Mouse (Mus musculus) myocyte (in vitro differentiated cells): ENCODE data around the gene Akt2.

Experiments
- E2F4 ChIP-seq: IDR thresholded peaks from one replicate; pipeline ENCODE4 v1.6.1; 2011; ENCODE audit warnings: mild to moderate bottlenecking, control low read depth, moderate library complexity; ENCODE audit not compliant: insufficient read depth
- MAX ChIP-seq: IDR thresholded peaks from one replicate; pipeline ENCODE4 v1.6.1; 2011; ENCODE audit warnings: low read depth, mild to moderate bottlenecking, control low read depth
- MYOD1 ChIP-seq, 3 experiments: IDR thresholded peaks; one replicate each; pipeline ENCODE4 v1.6.1; 2011; ENCODE audit warnings: control low read depth in 2 of 3, low read depth in 2 of 3, mild to moderate bottlenecking in 2 of 3, moderate library complexity in 1 of 3; ENCODE audit not compliant: insufficient read length in 2 of 3, control insufficient read depth in 1 of 3
- MYOG ChIP-seq, 3 experiments: IDR thresholded peaks; one replicate each; pipeline ENCODE4 v1.6.1; 2011; ENCODE audit warnings: control low read depth in 2 of 3, low read depth in 2 of 3, mild to moderate bottlenecking in 2 of 3; ENCODE audit not compliant: insufficient read length in 2 of 3, control insufficient read depth in 1 of 3, insufficient read depth in 1 of 3
- POLR2A ChIP-seq: IDR thresholded peaks from one replicate; pipeline ENCODE4 v1.6.1; 2011; ENCODE audit warnings: low read depth, mild to moderate bottlenecking, control low read depth, moderate library complexity; ENCODE audit not compliant: insufficient read length
- POLR2AphosphoS2 ChIP-seq: IDR thresholded peaks from one replicate; pipeline ENCODE4 v1.6.1; 2011; ENCODE audit warnings: low read depth, control low read depth; ENCODE audit not compliant: insufficient read length
- TCF12 ChIP-seq: IDR thresholded peaks from one replicate; pipeline ENCODE4 v1.6.1; 2011; ENCODE audit warnings: mild to moderate bottlenecking, control low read depth; ENCODE audit not compliant: poor library complexity, insufficient read depth, severe bottlenecking
- USF1 ChIP-seq: IDR thresholded peaks from one replicate; pipeline ENCODE4 v1.6.1; 2011; ENCODE audit warnings: low read depth, mild to moderate bottlenecking, control low read depth, moderate library complexity

DNA sequence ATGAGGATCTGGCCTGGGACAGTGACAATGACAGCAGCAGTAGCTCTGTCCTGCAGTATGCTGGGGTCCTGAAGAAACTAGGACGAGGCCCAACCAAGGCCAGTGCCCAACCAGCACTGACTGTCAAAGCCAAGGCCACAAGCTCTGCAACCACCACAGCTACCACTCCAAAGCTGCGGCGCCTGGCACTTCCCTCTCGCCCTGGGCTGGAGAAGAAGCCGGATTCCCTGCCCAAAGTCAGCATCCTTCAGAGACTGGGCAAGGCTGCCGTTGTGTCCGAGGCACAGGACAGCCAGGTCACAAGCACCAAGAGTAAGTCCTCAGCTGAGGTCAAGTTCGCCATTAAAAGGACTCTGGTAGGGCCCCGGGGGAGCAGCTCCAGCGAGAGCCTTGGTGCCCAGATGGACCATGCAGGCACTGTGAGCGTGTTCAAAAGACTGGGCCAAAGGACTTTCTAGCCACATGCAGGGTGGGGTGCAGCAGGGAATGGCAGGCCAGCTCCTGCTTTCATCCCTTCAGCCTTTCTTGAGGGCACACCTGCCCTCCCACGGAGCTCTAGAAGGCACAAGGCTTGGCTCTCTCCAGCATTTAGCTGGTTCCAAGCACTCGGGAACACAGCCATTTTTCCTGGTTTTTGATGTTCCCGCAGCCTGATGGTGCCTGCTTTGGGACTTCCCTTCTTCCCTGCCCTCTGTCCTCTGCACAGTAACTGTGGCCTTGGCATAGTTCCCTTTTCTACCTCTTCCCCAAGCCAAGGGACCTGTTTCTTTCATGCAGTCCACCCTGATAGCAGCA lies 10.8 kb upstream of the Akt2 start:
- no peak for TF ChIP-seq E2F4
- TF ChIP-seq POLR2A: no peak
- TF ChIP-seq USF1: no peak
- TF ChIP-seq POLR2AphosphoS2: no peak
- no peak for TF ChIP-seq MYOG (IDR thresholded peaks at IDR 0.05; ENCODE audit: control insufficient read depth in 1 of 3, insufficient read depth in 1 of 3, insufficient read length in 2 of 3, low read depth in 2 of 3)
- no peak for TF ChIP-seq MAX
- TF ChIP-seq TCF12: no peak
- no peak for TF ChIP-seq MYOD1 (IDR thresholded peaks at IDR 0.05; ENCODE audit: control insufficient read depth in 1 of 3, insufficient read length in 2 of 3, low read depth in 2 of 3)
